Comparison of ENCODE assay signal across 10 mouse cellular contexts in genomic region chr11:109504977-109505376, GRCm38 (mm10). TPM values are rescaled to one million over a fixed set of nuclear protein-coding genes. Genes with fewer than 3 reads are reported as not detected.
DNase-seq lines count a peak whose midpoint lies in the region; ATAC-seq lines count a peak whose summit lies in the region.
"Had no signal": no experiment of that assay in that cellular context is flagged by ENCODE, and none has a peak within 500 bp of the region (broad histone marks: within the 10 kb centered on the region; RNA-seq: fewer than 3 reads in every experiment).

No protein-coding gene starts in this region.

- H3K4me1 ChIP-seq in forebrain, embryonic 15.5 days = peaks cover 3% of the 10 kb centered on the region; the same call in 1 of the 2 replicates
- H3K4me1 ChIP-seq: embryonic facial prominence, embryonic 12.5 days had no signal

- ATAC-seq in forebrain, embryonic 15.5 days (replicated peaks) = no peak

- DNase-seq in adrenal gland, adult (ENCODE audit: inconsistent age in 2 of 2, low spot score in 1 of 2) = peak; percentile 77 to 83
- no peak for DNase-seq in adrenal gland, postnatal 4 days (ENCODE audit: low spot score in 2 of 2)
- peak; percentile 36 for DNase-seq in right cerebral cortex, adult 18-20 months
- no peak for DNase-seq in right cerebral cortex, postnatal 36 days (ENCODE audit: low spot score in 2 of 2)
- DNase-seq in heart, postnatal 4 days = peak; percentile 58
- peak; percentile 45 for DNase-seq in skeletal muscle tissue, adult 2 months (ENCODE audit: low read depth, low spot score)
- DNase-seq in embryo, embryonic 10 days (ENCODE audit: low spot score) = no peak

- no peaks in the 10 kb centered on the region for H3K36me3 ChIP-seq in forebrain, embryonic 15.5 days
- H3K36me3 ChIP-seq: embryonic facial prominence, embryonic 12.5 days; limb, embryonic 12.5 days had no signal

- no peaks in the 10 kb centered on the region for H3K27me3 ChIP-seq in forebrain, embryonic 15.5 days
- H3K27me3 ChIP-seq: embryonic facial prominence, embryonic 12.5 days; limb, embryonic 12.5 days had no signal

- WGBS in forebrain, embryonic 15.5 days = 37% methylated on average over 9 of the region's 9 CpGs

- no peak overlapping the region for H3K4me3 ChIP-seq in forebrain, embryonic 15.5 days
- H3K4me3 ChIP-seq: embryonic facial prominence, embryonic 12.5 days; limb, embryonic 12.5 days had no signal

- H3K27ac ChIP-seq in forebrain, embryonic 15.5 days (replicated peaks) = no peak overlapping the region
- H3K27ac ChIP-seq: embryonic facial prominence, embryonic 12.5 days; limb, embryonic 12.5 days had no signal

- H3K9me3 ChIP-seq in forebrain, embryonic 15.5 days = no peaks in the 10 kb centered on the region
- H3K9me3 ChIP-seq: embryonic facial prominence, embryonic 12.5 days; limb, embryonic 12.5 days had no signal

- no peak overlapping the region for H3K4me2 ChIP-seq in forebrain, embryonic 15.5 days (replicated peaks)
- H3K4me2 ChIP-seq: embryonic facial prominence, embryonic 12.5 days; limb, embryonic 12.5 days had no signal

- no peak overlapping the region for H3K9ac ChIP-seq in forebrain, embryonic 15.5 days (replicated peaks)
- H3K9ac ChIP-seq: embryonic facial prominence, embryonic 12.5 days; limb, embryonic 12.5 days had no signal

RNA-seq across cellular contexts. Expression of gene Slc16a6, which starts 31.6 kb away (rescaled TPM):
- 1 to 10 TPM; 5.7 to 9.0 TPM for total RNA-seq in adrenal gland, postnatal 4 days (2021)
- 10 to 100 TPM; 17.9 to 22.6 TPM for total RNA-seq in heart, postnatal 4 days (2021)
- 3.7 and 5.1 TPM in 2 replicates for polyA plus RNA-seq in forebrain, embryonic 15.5 days (2015; fragmentation: Nextera tagmentation; extraction: Ambion mirVana)

RNA-seq across cellular contexts. Expression of gene Arsg, which starts 31.8 kb away (rescaled TPM):
- total RNA-seq in adrenal gland, postnatal 4 days (2021) = 10 to 100 TPM; 10.4 to 14.5 TPM
- 1 to 10 TPM; 5.2 to 6.1 TPM for total RNA-seq in heart, postnatal 4 days (2021)
- polyA plus RNA-seq in forebrain, embryonic 15.5 days (2015; fragmentation: Nextera tagmentation; extraction: Ambion mirVana) = 4.0 and 6.0 TPM in 2 replicates

Comparison
In these comparisons a context has a peak if more than half of its experiments do, and no peak if none do; other contexts are left out.
1. DNase-seq: peak in adrenal gland, adult (2 of 2), right cerebral cortex, adult 18-20 months (single experiment), heart, postnatal 4 days (single experiment) and skeletal muscle tissue, adult 2 months (single experiment); none in adrenal gland, postnatal 4 days (0 of 2), right cerebral cortex, postnatal 36 days (0 of 2) and embryo, embryonic 10 days (single experiment).